Mouse (Mus musculus) layer of hippocampus, adult 2 months (tissue): Measurements from ENCODE around the gene Crybb1. TPM values are rescaled to one million over a fixed set of nuclear protein-coding genes. Genes with fewer than 3 reads are reported as not detected.

Experiments used
- DNase-seq, 2 experiments: peaks; one replicate each; pipeline ENCODE4 v3.0.0; 2022; ENCODE audit warnings: low spot score in 2 of 2
- H3K27ac ChIP-seq: fragments of 200-600 bp; 2 replicates; pipeline ENCODE4 v1.8.1; 2022
- H3K4me3 ChIP-seq: fragments of 200-600 bp; 2 replicates; pipeline ENCODE4 v1.8.1; 2022; ENCODE audit warnings: mild to moderate bottlenecking
- CTCF ChIP-seq: fragments of 200-600 bp; conservative IDR thresholded peaks from 2 replicates; pipeline ENCODE4 v1.8.1; 2022; ENCODE audit warnings: antibody characterized with exemption, mild to moderate bottlenecking, moderate library complexity
- total RNA-seq, 2 experiments: library from RNA; stranded (reverse); gene quantifications; 2 replicates each; pipeline ENCODE4 v1.2.3; 2021

Crybb1 gene
- total RNA-seq, 2 experiments from 2014 or later = 6.4 to 7.8 TPM

- no peak for TF ChIP-seq CTCF
- peak overlapping the region; percentile 75 for H3K27ac ChIP-seq
- no peak for DNase-seq
- H3K4me3 ChIP-seq = no peak overlapping the region
Measured at GRCm38 (mm10) chr5:112295564-112295963, 39.9 kb downstream of the Crybb1 start.

GRCm38 (mm10) chr5:112296404-112297181 lies 41.0 kb downstream of the Crybb1 start:
- no peak for TF ChIP-seq CTCF
- H3K4me3 ChIP-seq = no peak overlapping the region
- no peak for DNase-seq
- peak overlapping the region; percentile 75 for H3K27ac ChIP-seq

- no peak for DNase-seq
- TF ChIP-seq CTCF = no peak
- H3K4me3 ChIP-seq = no peak overlapping the region
- H3K27ac ChIP-seq = peak overlapping the region; percentile 67
Measured at GRCm38 (mm10) chr5:112297257-112297656, 41.6 kb downstream of the Crybb1 start.

- no peak for TF ChIP-seq CTCF
- Histone ChIP-seq H3K4me3 (no peak overlapping the region), H3K27ac (peak overlapping the region; percentile 72)
- DNase-seq = no peak
Measured at GRCm38 (mm10) chr5:112298226-112298988, 42.8 kb downstream of the Crybb1 start.

- H3K27ac ChIP-seq = peak overlapping the region; percentile 72
- H3K4me3 ChIP-seq = no peak overlapping the region
- no peak for DNase-seq
- TF ChIP-seq CTCF = no peak
Measured at GRCm38 (mm10) chr5:112299399-112299798, 43.8 kb downstream of the Crybb1 start.

- no peak for TF ChIP-seq CTCF
- Histone ChIP-seq H3K4me3 (no peak overlapping the region), H3K27ac (peak overlapping the region; percentile 75; the same call in 1 of the 2 replicates)
- DNase-seq = no peak
Measured at GRCm38 (mm10) chr5:112300112-112300511, 44.5 kb downstream of the Crybb1 start.

GRCm38 (mm10) chr5:112300721-112301308 lies 45.2 kb downstream of the Crybb1 start:
- Histone ChIP-seq H3K4me3 (no peak overlapping the region), H3K27ac (peak overlapping the region; percentile 75; the same call in 1 of the 2 replicates)
- no peak for TF ChIP-seq CTCF
- DNase-seq = no peak

- Histone ChIP-seq H3K27ac (peak overlapping the region; percentile 75; the same call in 1 of the 2 replicates), H3K4me3 (no peak overlapping the region)
- DNase-seq = no peak
- peak; percentile 42 for TF ChIP-seq CTCF
Measured at GRCm38 (mm10) chr5:112301694-112302093, 46.1 kb downstream of the Crybb1 start.

GRCm38 (mm10) chr5:112302310-112302709 lies 46.7 kb downstream of the Crybb1 start:
- no peak for DNase-seq
- Histone ChIP-seq H3K4me3 (no peak overlapping the region), H3K27ac (peak overlapping the region; percentile 75; the same call in 1 of the 2 replicates)
- no peak for TF ChIP-seq CTCF

- Histone ChIP-seq H3K27ac (peak overlapping the region; percentile 69), H3K4me3 (no peak overlapping the region)
- no peak for TF ChIP-seq CTCF
- DNase-seq = no peak
Measured at GRCm38 (mm10) chr5:112305842-112306241, 50.2 kb downstream of the Crybb1 start.

- no peak for DNase-seq
- TF ChIP-seq CTCF = no peak
- Histone ChIP-seq H3K4me3 (no peak overlapping the region), H3K27ac (peak overlapping the region; percentile 71)
Measured at GRCm38 (mm10) chr5:112313222-112313885, 57.7 kb downstream of the Crybb1 start.

- no peak for DNase-seq
- Histone ChIP-seq H3K4me3 (no peak overlapping the region), H3K27ac (no peak overlapping the region)
- no peak for TF ChIP-seq CTCF
Measured at GRCm38 (mm10) chr5:112316468-112316867, 60.9 kb downstream of the Crybb1 start.
